Mouse (Mus musculus): ENCODE data around the gene Plk1. TPM values are rescaled to one million over a fixed set of nuclear protein-coding genes. Genes with fewer than 3 reads are reported as not detected.

Plk1 gene
- polyA plus RNA-seq, 1 experiment from 2014 or later: 25.0 TPM

DNA sequence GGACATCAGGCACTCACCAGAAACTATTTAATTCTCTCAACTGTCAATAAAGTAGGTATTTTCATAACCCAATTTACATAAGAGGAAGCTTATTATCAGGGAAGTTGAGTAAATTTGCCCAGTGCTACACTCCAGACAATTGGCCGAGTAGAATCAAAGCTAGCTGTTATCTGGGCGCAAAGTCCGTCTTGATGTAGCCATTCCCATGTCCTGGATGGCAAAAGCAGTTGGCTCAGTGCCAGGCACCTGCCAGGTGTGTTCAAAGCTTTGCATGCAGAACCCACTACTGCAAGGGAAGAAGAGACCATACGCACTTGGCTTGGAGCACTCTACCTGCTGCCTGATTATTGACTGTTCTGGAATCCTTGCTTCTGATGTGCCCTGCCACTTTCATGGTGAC, 6.8 kb upstream of the Plk1 start:
- H3K4me1 ChIP-seq (replicated peaks; ENCODE audit: control insufficient read depth, insufficient read depth, low read length): peaks cover 6% of the 10 kb centered on the region; the same call in 1 of the 2 replicates
- ATAC-seq: peak; percentile 95
- H3K27ac ChIP-seq (ENCODE audit: low read depth, low read length): no peak overlapping the region

GRCm38 (mm10) chr7:122158488-122158887, 751 bp upstream of the Plk1 start:
- H3K27me3 ChIP-seq (replicated peaks; ENCODE audit: control insufficient read depth, insufficient read depth, low read length): no peaks in the 10 kb centered on the region
- 2% methylated on average over 13 of the region's 13 CpGs for WGBS
- peak overlapping the region; percentile 59 for H3K4me3 ChIP-seq (ENCODE audit: low read depth, low read length)
- H3K36me3 ChIP-seq (ENCODE audit: control insufficient read depth, insufficient read depth): peaks cover 7% of the 10 kb centered on the region; the same call in 1 of the 2 replicates
- ATAC-seq: no peak
- no peaks in the 10 kb centered on the region for H3K9me3 ChIP-seq (ENCODE audit: control insufficient read depth)
- peak overlapping the region; percentile 87 for H3K4me2 ChIP-seq (replicated peaks; ENCODE audit: low read depth)
- H3K9ac ChIP-seq (ENCODE audit: low read depth, low read length): peak overlapping the region; percentile 63
- no peak for TF ChIP-seq CTCF (IDR thresholded peaks at IDR 0.05; ENCODE audit: low read depth)
- no peaks in the 10 kb centered on the region; the same call in 1 of the 2 replicates for H3K4me1 ChIP-seq (replicated peaks; ENCODE audit: control insufficient read depth, insufficient read depth, low read length)
- H3K27ac ChIP-seq (ENCODE audit: low read depth, low read length): peak overlapping the region; percentile 70; the same call in 1 of the 2 replicates

More for the DNA sequence above, 6.8 kb upstream of the Plk1 start:
- TF ChIP-seq CTCF (IDR thresholded peaks at IDR 0.05; ENCODE audit: low read depth): no peak
- Histone ChIP-seq H3K9ac (ENCODE audit: low read depth, low read length) (no peak overlapping the region), H3K4me3 (ENCODE audit: low read depth, low read length) (no peak overlapping the region), H3K36me3 (ENCODE audit: control insufficient read depth, insufficient read depth) (peaks cover 14% of the 10 kb centered on the region), H3K27me3 (replicated peaks; ENCODE audit: control insufficient read depth, insufficient read depth, low read length) (no peaks in the 10 kb centered on the region), H3K9me3 (ENCODE audit: control insufficient read depth) (no peaks in the 10 kb centered on the region), H3K4me2 (replicated peaks; ENCODE audit: low read depth) (no peak overlapping the region)
- 43% methylated on average over 4 of the region's 4 CpGs for WGBS

DNA sequence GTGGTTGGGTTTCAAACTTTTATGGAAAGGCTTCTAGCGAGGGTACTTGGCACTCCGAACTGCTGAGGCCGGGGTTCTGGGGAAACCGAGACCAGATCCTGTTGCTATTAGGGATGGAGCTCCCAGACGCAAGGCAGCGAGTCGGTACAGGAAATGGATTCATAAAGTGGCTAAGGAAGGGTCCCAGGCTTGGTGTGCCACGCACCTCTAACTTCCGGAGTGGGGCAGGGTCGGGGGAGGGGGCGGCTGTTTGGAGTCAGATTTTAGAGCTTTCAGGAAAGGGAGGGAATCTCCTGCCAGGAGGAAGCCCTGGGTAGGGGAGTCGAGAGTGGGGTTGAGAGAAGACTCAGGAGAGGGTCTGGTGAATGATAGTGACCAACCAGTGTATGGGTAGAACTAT, 798 bp downstream of the Plk1 start:
- H3K27ac ChIP-seq (ENCODE audit: low read depth, low read length): no peak overlapping the region
- no peak for TF ChIP-seq CTCF (IDR thresholded peaks at IDR 0.05; ENCODE audit: low read depth)
- H3K4me2 ChIP-seq (replicated peaks; ENCODE audit: low read depth): peak overlapping the region; percentile 87
- H3K27me3 ChIP-seq (replicated peaks; ENCODE audit: control insufficient read depth, insufficient read depth, low read length): no peaks in the 10 kb centered on the region
- peak overlapping the region; percentile 59 for H3K4me3 ChIP-seq (ENCODE audit: low read depth, low read length)
- H3K9ac ChIP-seq (ENCODE audit: low read depth, low read length): peak overlapping the region; percentile 55
- H3K9me3 ChIP-seq (ENCODE audit: control insufficient read depth): no peaks in the 10 kb centered on the region
- ATAC-seq: no peak
- WGBS: 0% methylated on average over 12 of the region's 12 CpGs
- H3K4me1 ChIP-seq (replicated peaks; ENCODE audit: control insufficient read depth, insufficient read depth, low read length): no peaks in the 10 kb centered on the region; the same call in 1 of the 2 replicates
- peaks cover 19% of the 10 kb centered on the region; the same call in 1 of the 2 replicates for H3K36me3 ChIP-seq (ENCODE audit: control insufficient read depth, insufficient read depth)

- H3K4me3 ChIP-seq (ENCODE audit: low read depth, low read length): no peak overlapping the region
- 82% methylated on average over 8 of the region's 8 CpGs for WGBS
- H3K9me3 ChIP-seq (ENCODE audit: control insufficient read depth): no peaks in the 10 kb centered on the region
- no peak overlapping the region for H3K4me2 ChIP-seq (replicated peaks; ENCODE audit: low read depth)
- H3K27ac ChIP-seq (ENCODE audit: low read depth, low read length): no peak overlapping the region
- no peak for TF ChIP-seq CTCF (IDR thresholded peaks at IDR 0.05; ENCODE audit: low read depth)
- H3K27me3 ChIP-seq (replicated peaks; ENCODE audit: control insufficient read depth, insufficient read depth, low read length): no peaks in the 10 kb centered on the region
- peaks cover 48% of the 10 kb centered on the region for H3K36me3 ChIP-seq (ENCODE audit: control insufficient read depth, insufficient read depth)
- no peak overlapping the region for H3K9ac ChIP-seq (ENCODE audit: low read depth, low read length)
- ATAC-seq: no peak
- H3K4me1 ChIP-seq (replicated peaks; ENCODE audit: control insufficient read depth, insufficient read depth, low read length): no peaks in the 10 kb centered on the region; the same call in 1 of the 2 replicates
Measured at GRCm38 (mm10) chr7:122163766-122164165, 4.5 kb downstream of the Plk1 start.

- H3K4me2 ChIP-seq (replicated peaks; ENCODE audit: low read depth): no peak overlapping the region
- H3K36me3 ChIP-seq (ENCODE audit: control insufficient read depth, insufficient read depth): peaks cover 65% of the 10 kb centered on the region
- WGBS: 95% methylated on average over 7 of the region's 7 CpGs
- no peak overlapping the region for H3K9ac ChIP-seq (ENCODE audit: low read depth, low read length)
- no peak overlapping the region for H3K4me3 ChIP-seq (ENCODE audit: low read depth, low read length)
- H3K27me3 ChIP-seq (replicated peaks; ENCODE audit: control insufficient read depth, insufficient read depth, low read length): no peaks in the 10 kb centered on the region
- no peak for TF ChIP-seq CTCF (IDR thresholded peaks at IDR 0.05; ENCODE audit: low read depth)
- no peaks in the 10 kb centered on the region for H3K9me3 ChIP-seq (ENCODE audit: control insufficient read depth)
- ATAC-seq: no peak
- no peak overlapping the region for H3K27ac ChIP-seq (ENCODE audit: low read depth, low read length)
- H3K4me1 ChIP-seq (replicated peaks; ENCODE audit: control insufficient read depth, insufficient read depth, low read length): no peaks in the 10 kb centered on the region
Measured at GRCm38 (mm10) chr7:122167203-122167602, 8.0 kb downstream of the Plk1 start.

DNA sequence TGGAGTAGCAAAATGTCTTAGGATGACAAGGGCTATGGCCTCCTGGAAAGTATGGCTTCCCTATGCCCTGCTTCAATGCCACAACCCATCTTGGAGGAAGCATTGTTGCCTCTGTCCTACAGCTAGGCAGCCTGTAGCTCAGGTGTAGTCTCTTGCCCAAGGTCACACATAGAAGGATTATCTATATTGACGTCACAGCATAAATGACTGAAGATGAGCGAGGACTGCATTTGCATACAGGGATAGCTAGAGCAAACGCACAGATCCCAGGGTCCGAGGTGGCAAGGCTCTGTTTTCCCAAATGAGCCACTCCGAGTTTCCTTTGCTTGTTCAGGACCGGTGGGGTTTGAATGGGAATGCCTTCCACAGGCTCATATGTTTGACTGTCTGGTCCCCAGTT, 11.5 kb downstream of the Plk1 start:
- no peak for TF ChIP-seq CTCF (IDR thresholded peaks at IDR 0.05; ENCODE audit: low read depth)
- ATAC-seq: no peak

GRCm38 (mm10) chr7:122171613-122172012, 12.4 kb downstream of the Plk1 start:
- TF ChIP-seq CTCF (IDR thresholded peaks at IDR 0.05; ENCODE audit: low read depth): no peak
- Histone ChIP-seq H3K4me2 (replicated peaks; ENCODE audit: low read depth) (no peak overlapping the region), H3K9me3 (ENCODE audit: control insufficient read depth) (no peaks in the 10 kb centered on the region), H3K36me3 (ENCODE audit: control insufficient read depth, insufficient read depth) (peaks cover 36% of the 10 kb centered on the region), H3K4me3 (ENCODE audit: low read depth, low read length) (no peak overlapping the region), H3K27ac (ENCODE audit: low read depth, low read length) (no peak overlapping the region), H3K4me1 (replicated peaks; ENCODE audit: control insufficient read depth, insufficient read depth, low read length) (no peaks in the 10 kb centered on the region), H3K27me3 (replicated peaks; ENCODE audit: control insufficient read depth, insufficient read depth, low read length) (no peaks in the 10 kb centered on the region), H3K9ac (ENCODE audit: low read depth, low read length) (no peak overlapping the region)
- ATAC-seq: no peak
- 70% methylated on average over 10 of the region's 10 CpGs for WGBS

More for the DNA sequence above, 11.5 kb downstream of the Plk1 start:
- Histone ChIP-seq H3K4me3 (ENCODE audit: low read depth, low read length) (no peak overlapping the region), H3K36me3 (ENCODE audit: control insufficient read depth, insufficient read depth) (peaks cover 43% of the 10 kb centered on the region), H3K27me3 (replicated peaks; ENCODE audit: control insufficient read depth, insufficient read depth, low read length) (no peaks in the 10 kb centered on the region), H3K4me2 (replicated peaks; ENCODE audit: low read depth) (no peak overlapping the region), H3K9me3 (ENCODE audit: control insufficient read depth) (no peaks in the 10 kb centered on the region), H3K27ac (ENCODE audit: low read depth, low read length) (no peak overlapping the region), H3K9ac (ENCODE audit: low read depth, low read length) (no peak overlapping the region), H3K4me1 (replicated peaks; ENCODE audit: control insufficient read depth, insufficient read depth, low read length) (no peaks in the 10 kb centered on the region)
- WGBS: 70% methylated on average over 6 of the region's 6 CpGs
